Mouse (Mus musculus): Measurements from ENCODE around the gene Cntn5. TPM values are rescaled to one million over a fixed set of nuclear protein-coding genes. Genes with fewer than 3 reads are reported as not detected.

Cntn5 gene
- polyA plus RNA-seq, 1 experiment from 2014 or later: 0.41 TPM

GRCm38 (mm10) chr9:9705180-9705579 is 1199.4 kb downstream of the Cntn5 start:
- 95% methylated on average over 1 of the region's 1 CpGs for WGBS
- Histone ChIP-seq H3K9ac (ENCODE audit: low read length) (no peak overlapping the region), H3K4me2 (ENCODE audit: low read depth, low read length) (no peak overlapping the region), H3K4me3 (replicated peaks; ENCODE audit: low read length) (no peak overlapping the region), H3K4me1 (ENCODE audit: control insufficient read depth, insufficient read depth, low read length) (no peaks in the 10 kb centered on the region), H3K36me3 (ENCODE audit: control insufficient read depth, insufficient read depth, low read length) (no peaks in the 10 kb centered on the region), H3K9me3 (replicated peaks; ENCODE audit: control insufficient read depth, low read length) (no peaks in the 10 kb centered on the region), H3K27me3 (ENCODE audit: control insufficient read depth, insufficient read depth, low read length) (no peaks in the 10 kb centered on the region), H3K27ac (ENCODE audit: low read length) (no peak overlapping the region)
- ATAC-seq (ENCODE audit: insufficient read depth, low FRiP score): no peak

DNA sequence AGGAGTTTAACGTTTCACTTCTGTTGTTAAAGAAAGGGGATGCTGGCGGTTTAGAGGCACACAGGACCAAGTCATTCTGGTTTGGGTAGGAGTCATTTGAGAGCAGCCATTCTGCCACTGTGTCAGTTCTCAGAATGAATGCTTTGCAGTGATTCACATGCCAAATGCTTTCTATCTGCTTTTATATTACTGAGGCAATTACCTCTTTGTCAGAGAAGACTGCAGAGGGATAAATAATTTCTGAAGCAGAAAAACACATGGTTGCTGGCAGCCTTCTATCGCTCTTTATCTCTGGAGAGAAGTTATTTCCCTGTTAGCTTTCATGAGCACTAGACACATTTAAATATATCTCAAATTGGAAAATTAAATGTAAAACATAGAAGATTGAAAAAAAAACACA is 1207.9 kb downstream of the Cntn5 start:
- Histone ChIP-seq H3K9ac (ENCODE audit: low read length) (no peak overlapping the region), H3K36me3 (ENCODE audit: control insufficient read depth, insufficient read depth, low read length) (no peaks in the 10 kb centered on the region), H3K9me3 (replicated peaks; ENCODE audit: control insufficient read depth, low read length) (no peaks in the 10 kb centered on the region), H3K4me3 (replicated peaks; ENCODE audit: low read length) (no peak overlapping the region), H3K4me1 (ENCODE audit: control insufficient read depth, insufficient read depth, low read length) (no peaks in the 10 kb centered on the region), H3K4me2 (ENCODE audit: low read depth, low read length) (no peak overlapping the region), H3K27me3 (ENCODE audit: control insufficient read depth, insufficient read depth, low read length) (no peaks in the 10 kb centered on the region), H3K27ac (ENCODE audit: low read length) (no peak overlapping the region)
- no peak for ATAC-seq (ENCODE audit: insufficient read depth, low FRiP score)
- 60% methylated on average over 3 of the region's 3 CpGs for WGBS

- H3K9ac ChIP-seq (ENCODE audit: low read length): no peak overlapping the region
- no peaks in the 10 kb centered on the region for H3K4me1 ChIP-seq (ENCODE audit: control insufficient read depth, insufficient read depth, low read length)
- no peaks in the 10 kb centered on the region for H3K27me3 ChIP-seq (ENCODE audit: control insufficient read depth, insufficient read depth, low read length)
- no peak overlapping the region for H3K27ac ChIP-seq (ENCODE audit: low read length)
- no peaks in the 10 kb centered on the region for H3K36me3 ChIP-seq (ENCODE audit: control insufficient read depth, insufficient read depth, low read length)
- no peaks in the 10 kb centered on the region for H3K9me3 ChIP-seq (replicated peaks; ENCODE audit: control insufficient read depth, low read length)
- H3K4me2 ChIP-seq (ENCODE audit: low read depth, low read length): no peak overlapping the region
- 62% methylated on average over 5 of the region's 5 CpGs for WGBS
- H3K4me3 ChIP-seq (replicated peaks; ENCODE audit: low read length): no peak overlapping the region
- ATAC-seq (ENCODE audit: insufficient read depth, low FRiP score): no peak
These were observed 1222.2 kb downstream of the Cntn5 start for GRCm38 (mm10) chr9:9682348-9682884.

DNA sequence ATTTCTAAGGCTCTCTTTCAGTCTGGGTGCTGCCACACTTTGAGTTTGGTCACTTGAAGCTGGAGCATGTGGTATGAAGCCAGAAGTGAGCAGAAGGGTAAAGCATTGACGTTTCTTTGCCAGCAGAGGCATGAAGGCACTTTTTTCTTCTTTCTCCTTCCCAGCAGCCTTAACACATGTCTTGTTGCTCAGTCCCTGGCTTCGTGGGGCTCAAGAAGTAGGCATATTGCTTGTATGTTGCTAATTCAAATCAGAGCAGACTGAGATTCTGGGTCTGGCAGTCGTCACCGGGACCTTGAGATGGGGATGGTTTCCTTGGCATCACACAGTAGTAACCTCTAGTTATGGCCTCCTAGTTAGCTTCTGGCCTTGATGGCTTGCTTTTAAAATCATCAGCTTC is 1228.5 kb downstream of the Cntn5 start:
- no peaks in the 10 kb centered on the region for H3K36me3 ChIP-seq (ENCODE audit: control insufficient read depth, insufficient read depth, low read length)
- no peak overlapping the region for H3K4me2 ChIP-seq (ENCODE audit: low read depth, low read length)
- no peak overlapping the region for H3K4me3 ChIP-seq (replicated peaks; ENCODE audit: low read length)
- no peaks in the 10 kb centered on the region for H3K9me3 ChIP-seq (replicated peaks; ENCODE audit: control insufficient read depth, low read length)
- no peak for ATAC-seq (ENCODE audit: insufficient read depth, low FRiP score)
- no peaks in the 10 kb centered on the region for H3K27me3 ChIP-seq (ENCODE audit: control insufficient read depth, insufficient read depth, low read length)
- WGBS: 79% methylated on average over 4 of the region's 4 CpGs
- no peaks in the 10 kb centered on the region for H3K4me1 ChIP-seq (ENCODE audit: control insufficient read depth, insufficient read depth, low read length)
- no peak overlapping the region for H3K9ac ChIP-seq (ENCODE audit: low read length)
- H3K27ac ChIP-seq (ENCODE audit: low read length): no peak overlapping the region

DNA sequence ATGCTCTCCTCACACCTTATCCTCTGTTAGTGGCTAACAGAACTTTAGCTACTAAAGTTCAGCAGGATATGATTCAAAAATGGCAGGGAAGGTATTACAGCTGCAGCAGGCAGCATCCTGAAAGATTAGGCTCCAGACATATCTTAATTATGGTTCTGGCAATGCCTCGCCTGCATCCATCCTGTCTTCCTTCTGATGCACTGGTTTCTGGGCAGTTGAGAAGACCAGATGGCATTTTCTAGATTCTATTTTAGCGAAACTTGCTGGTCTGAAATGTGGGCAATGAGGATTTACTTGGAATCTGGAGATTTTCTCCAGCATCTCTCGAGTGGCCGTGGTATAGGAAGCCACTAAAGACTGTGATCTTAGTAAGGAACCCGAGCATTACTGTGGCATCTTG is 1230.0 kb downstream of the Cntn5 start:
- Histone ChIP-seq H3K4me2 (ENCODE audit: low read depth, low read length) (no peak overlapping the region), H3K4me3 (replicated peaks; ENCODE audit: low read length) (no peak overlapping the region), H3K36me3 (ENCODE audit: control insufficient read depth, insufficient read depth, low read length) (no peaks in the 10 kb centered on the region), H3K4me1 (ENCODE audit: control insufficient read depth, insufficient read depth, low read length) (no peaks in the 10 kb centered on the region), H3K27me3 (ENCODE audit: control insufficient read depth, insufficient read depth, low read length) (no peaks in the 10 kb centered on the region), H3K9me3 (replicated peaks; ENCODE audit: control insufficient read depth, low read length) (no peaks in the 10 kb centered on the region), H3K27ac (ENCODE audit: low read length) (no peak overlapping the region), H3K9ac (ENCODE audit: low read length) (no peak overlapping the region)
- WGBS: 81% methylated on average over 5 of the region's 5 CpGs
- no peak for ATAC-seq (ENCODE audit: insufficient read depth, low FRiP score)

DNA sequence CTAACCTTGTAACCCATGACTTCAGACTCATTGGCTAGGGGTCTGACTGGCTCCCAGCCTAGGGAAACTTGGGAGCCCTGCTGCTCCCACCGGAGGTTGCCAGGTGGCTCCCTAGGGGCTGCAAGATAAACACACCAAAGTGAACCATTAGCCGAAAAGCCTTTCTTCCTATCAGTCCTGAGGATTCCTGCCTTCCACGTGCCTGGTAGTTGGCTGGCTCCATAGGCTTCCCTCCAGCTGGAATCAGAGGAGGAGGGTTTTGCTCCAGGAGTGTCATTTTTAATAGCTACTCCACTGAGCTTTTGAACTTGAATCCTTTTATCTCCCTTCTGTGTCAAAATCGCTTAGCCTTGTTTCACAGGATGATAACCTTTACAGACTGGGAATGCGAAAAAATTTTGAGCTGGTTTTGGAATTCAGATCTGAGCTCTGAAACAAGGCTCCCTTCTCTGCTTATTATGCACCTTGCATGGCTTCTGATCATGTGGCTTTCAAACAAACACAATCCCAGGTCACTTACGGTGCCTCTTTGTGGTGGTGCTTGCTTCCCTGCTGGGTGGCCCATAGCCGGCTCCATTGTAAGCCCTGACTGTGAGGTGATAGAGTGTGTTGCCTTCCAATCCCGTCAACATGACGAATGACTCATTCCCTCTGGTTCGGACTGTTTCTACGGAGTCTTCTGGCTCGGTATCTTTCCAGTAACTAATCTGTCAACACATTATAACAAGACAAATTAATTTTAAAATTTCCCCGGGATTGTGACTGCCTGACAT is 1231.1 kb downstream of the Cntn5 start:
- Histone ChIP-seq H3K9me3 (replicated peaks; ENCODE audit: control insufficient read depth, low read length) (no peaks in the 10 kb centered on the region), H3K27me3 (ENCODE audit: control insufficient read depth, insufficient read depth, low read length) (no peaks in the 10 kb centered on the region), H3K36me3 (ENCODE audit: control insufficient read depth, insufficient read depth, low read length) (no peaks in the 10 kb centered on the region), H3K4me1 (ENCODE audit: control insufficient read depth, insufficient read depth, low read length) (no peaks in the 10 kb centered on the region), H3K27ac (ENCODE audit: low read length) (no peak overlapping the region), H3K4me3 (replicated peaks; ENCODE audit: low read length) (no peak overlapping the region), H3K4me2 (ENCODE audit: low read depth, low read length) (no peak overlapping the region), H3K9ac (ENCODE audit: low read length) (no peak overlapping the region)
- ATAC-seq (ENCODE audit: insufficient read depth, low FRiP score): no peak
- 6% methylated on average over 13 of the region's 13 CpGs for WGBS

GRCm38 (mm10) chr9:9653463-9653862 is 1251.1 kb downstream of the Cntn5 start:
- Histone ChIP-seq H3K4me3 (replicated peaks; ENCODE audit: low read length) (no peak overlapping the region), H3K9me3 (replicated peaks; ENCODE audit: control insufficient read depth, low read length) (no peaks in the 10 kb centered on the region), H3K27ac (ENCODE audit: low read length) (no peak overlapping the region), H3K4me2 (ENCODE audit: low read depth, low read length) (no peak overlapping the region), H3K27me3 (ENCODE audit: control insufficient read depth, insufficient read depth, low read length) (no peaks in the 10 kb centered on the region), H3K9ac (ENCODE audit: low read length) (no peak overlapping the region), H3K36me3 (ENCODE audit: control insufficient read depth, insufficient read depth, low read length) (no peaks in the 10 kb centered on the region), H3K4me1 (ENCODE audit: control insufficient read depth, insufficient read depth, low read length) (no peaks in the 10 kb centered on the region)
- ATAC-seq (ENCODE audit: insufficient read depth, low FRiP score): no peak
- 79% methylated on average over 3 of the region's 3 CpGs for WGBS

DNA sequence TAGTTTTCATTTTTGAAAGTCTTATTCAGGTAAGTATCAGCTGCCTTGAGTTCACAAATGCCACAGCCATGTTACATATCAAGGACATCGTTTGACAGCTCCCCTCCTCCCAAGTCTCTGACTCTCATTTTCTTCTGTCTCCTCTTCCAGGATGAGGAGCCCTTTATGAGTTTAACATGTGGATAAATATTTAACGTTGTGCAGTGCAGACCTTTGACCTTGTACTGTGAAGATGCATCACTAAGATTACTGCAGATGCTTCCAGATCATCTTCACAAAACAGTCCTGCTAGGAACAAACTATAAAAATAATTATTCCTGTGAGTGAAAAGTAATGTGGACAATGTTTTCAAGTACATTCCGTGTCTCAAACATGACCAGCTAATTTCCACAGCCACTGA is 1257.2 kb downstream of the Cntn5 start:
- Histone ChIP-seq H3K9ac (ENCODE audit: low read length) (no peak overlapping the region), H3K4me2 (ENCODE audit: low read depth, low read length) (no peak overlapping the region), H3K27ac (ENCODE audit: low read length) (no peak overlapping the region), H3K27me3 (ENCODE audit: control insufficient read depth, insufficient read depth, low read length) (no peaks in the 10 kb centered on the region), H3K9me3 (replicated peaks; ENCODE audit: control insufficient read depth, low read length) (no peaks in the 10 kb centered on the region), H3K4me3 (replicated peaks; ENCODE audit: low read length) (no peak overlapping the region), H3K4me1 (ENCODE audit: control insufficient read depth, insufficient read depth, low read length) (no peaks in the 10 kb centered on the region), H3K36me3 (ENCODE audit: control insufficient read depth, insufficient read depth, low read length) (no peaks in the 10 kb centered on the region)
- ATAC-seq (ENCODE audit: insufficient read depth, low FRiP score): no peak
- WGBS: 61% methylated on average over 3 of the region's 3 CpGs

DNA sequence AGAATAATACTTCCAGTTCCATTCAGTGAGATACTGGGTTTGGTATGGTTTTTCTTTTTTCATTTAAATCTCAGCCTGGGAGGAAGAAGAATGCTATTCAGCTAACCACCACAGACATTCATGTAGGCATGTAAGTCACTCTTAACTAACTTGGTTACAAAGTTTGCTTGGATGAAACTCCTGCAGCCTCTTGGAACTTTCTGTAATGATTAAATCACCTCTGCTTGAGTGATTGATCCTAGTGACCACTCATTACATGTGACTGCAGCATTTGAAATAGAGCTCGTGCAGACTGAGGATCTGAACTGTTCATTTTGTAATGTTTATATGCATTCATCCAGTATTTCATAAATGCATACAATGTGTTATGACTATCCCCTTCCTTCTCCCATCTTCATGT is 1258.3 kb downstream of the Cntn5 start:
- Histone ChIP-seq H3K4me3 (replicated peaks; ENCODE audit: low read length) (no peak overlapping the region), H3K27me3 (ENCODE audit: control insufficient read depth, insufficient read depth, low read length) (no peaks in the 10 kb centered on the region), H3K36me3 (ENCODE audit: control insufficient read depth, insufficient read depth, low read length) (no peaks in the 10 kb centered on the region), H3K4me2 (ENCODE audit: low read depth, low read length) (no peak overlapping the region), H3K9ac (ENCODE audit: low read length) (no peak overlapping the region), H3K4me1 (ENCODE audit: control insufficient read depth, insufficient read depth, low read length) (no peaks in the 10 kb centered on the region), H3K9me3 (replicated peaks; ENCODE audit: control insufficient read depth, low read length) (no peaks in the 10 kb centered on the region), H3K27ac (ENCODE audit: low read length) (no peak overlapping the region)
- WGBS: 75% methylated on average over 1 of the region's 1 CpGs
- ATAC-seq (ENCODE audit: insufficient read depth, low FRiP score): no peak

All from stomach, embryonic 16.5 days (tissue).